Comparison of ENCODE assay signal across 9 mouse cellular contexts in genomic region chr13:32479118-32479818, GRCm38 (mm10).
DNase-seq lines count a peak whose midpoint lies in the region; ATAC-seq and TF ChIP-seq lines count a peak whose summit lies in the region.
"Had no signal": no experiment of that assay in that cellular context is flagged by ENCODE, and none has a peak within 500 bp of the region (broad histone marks: within the 10 kb centered on the region; RNA-seq: fewer than 3 reads in every experiment).

No protein-coding gene starts in this region.

- DNase-seq in midbrain, embryonic 11.5 days (ENCODE audit: low spot score, missing footprints): peak; percentile 61
- DNase-seq in midbrain, embryonic 14.5 days: no peak
- peak; percentile 64 for DNase-seq in heart, postnatal 4 days
- DNase-seq in left cerebral cortex, adult 2 months (ENCODE audit: extremely low spot score in 1 of 2, low spot score in 2 of 2): no peak
- DNase-seq in hindbrain, embryonic 14.5 days (ENCODE audit: low spot score): no peak

- no peak overlapping the region for H3K9ac ChIP-seq in midbrain, embryonic 11.5 days (ENCODE audit: low read length)
- H3K9ac ChIP-seq in midbrain, embryonic 14.5 days (replicated peaks; ENCODE audit: low read length): no peak overlapping the region
- no peak overlapping the region for H3K9ac ChIP-seq in embryonic facial prominence, embryonic 15.5 days
- no peak overlapping the region for H3K9ac ChIP-seq in stomach, embryonic 16.5 days (ENCODE audit: low read length)
- no peak overlapping the region for H3K9ac ChIP-seq in hindbrain, embryonic 14.5 days
- H3K9ac ChIP-seq in midbrain, embryonic 16.5 days (ENCODE audit: low read depth, low read length): no peak overlapping the region
- H3K9ac ChIP-seq: forebrain, embryonic 15.5 days had no signal

- peaks cover 1% of the 10 kb centered on the region; the same call in 1 of the 2 replicates for H3K4me1 ChIP-seq in midbrain, embryonic 11.5 days (ENCODE audit: control insufficient read depth, insufficient read depth, low read length)
- 0 out of 2 replicates have a peak, but pooled peaks cover 2% of the 10 kb centered on the region for H3K4me1 ChIP-seq in midbrain, embryonic 14.5 days (ENCODE audit: control insufficient read depth, insufficient read depth, low read length)
- H3K4me1 ChIP-seq in embryonic facial prominence, embryonic 15.5 days: peaks cover 21% of the 10 kb centered on the region
- H3K4me1 ChIP-seq in stomach, embryonic 16.5 days (ENCODE audit: control insufficient read depth, insufficient read depth, low read length): no peaks in the 10 kb centered on the region
- H3K4me1 ChIP-seq in hindbrain, embryonic 14.5 days (replicated peaks; ENCODE audit: control insufficient read depth, insufficient read depth, low read length): no peaks in the 10 kb centered on the region
- no peaks in the 10 kb centered on the region for H3K4me1 ChIP-seq in midbrain, embryonic 16.5 days (ENCODE audit: control insufficient read depth, insufficient read depth, low read length)
- H3K4me1 ChIP-seq: forebrain, embryonic 15.5 days had no signal

- H3K27me3 ChIP-seq in midbrain, embryonic 11.5 days (ENCODE audit: control insufficient read depth, insufficient read depth, low read length): no peaks in the 10 kb centered on the region
- no peaks in the 10 kb centered on the region for H3K27me3 ChIP-seq in midbrain, embryonic 14.5 days (ENCODE audit: control insufficient read depth, insufficient read depth, low read length)
- H3K27me3 ChIP-seq in embryonic facial prominence, embryonic 15.5 days: no peaks in the 10 kb centered on the region
- H3K27me3 ChIP-seq in stomach, embryonic 16.5 days (ENCODE audit: control insufficient read depth, insufficient read depth, low read length): no peaks in the 10 kb centered on the region
- no peaks in the 10 kb centered on the region for H3K27me3 ChIP-seq in hindbrain, embryonic 14.5 days (ENCODE audit: control insufficient read depth, insufficient read depth, low read length)
- H3K27me3 ChIP-seq in midbrain, embryonic 16.5 days (ENCODE audit: control insufficient read depth, insufficient read depth, low read depth, low read length): no peaks in the 10 kb centered on the region
- H3K27me3 ChIP-seq: forebrain, embryonic 15.5 days had no signal

- no peak for TF ChIP-seq CTCF in left cerebral cortex, adult 2 months (IDR thresholded peaks at IDR 0.05)

- 82% methylated on average over 8 of the region's 8 CpGs for WGBS in midbrain, embryonic 11.5 days
- 86% methylated on average over 8 of the region's 8 CpGs for WGBS in midbrain, embryonic 14.5 days
- 42% methylated on average over 8 of the region's 8 CpGs for WGBS in embryonic facial prominence, embryonic 15.5 days
- WGBS in stomach, embryonic 16.5 days: 74% methylated on average over 8 of the region's 8 CpGs
- 88% methylated on average over 8 of the region's 8 CpGs for WGBS in hindbrain, embryonic 14.5 days
- 88% methylated on average over 8 of the region's 8 CpGs for WGBS in midbrain, embryonic 16.5 days

- H3K36me3 ChIP-seq in midbrain, embryonic 11.5 days (ENCODE audit: control insufficient read depth, insufficient read depth, low read length): no peaks in the 10 kb centered on the region
- H3K36me3 ChIP-seq in midbrain, embryonic 14.5 days (ENCODE audit: control insufficient read depth, insufficient read depth, low read length): no peaks in the 10 kb centered on the region
- no peaks in the 10 kb centered on the region for H3K36me3 ChIP-seq in embryonic facial prominence, embryonic 15.5 days
- no peaks in the 10 kb centered on the region for H3K36me3 ChIP-seq in stomach, embryonic 16.5 days (ENCODE audit: control insufficient read depth, insufficient read depth, low read length)
- no peaks in the 10 kb centered on the region for H3K36me3 ChIP-seq in hindbrain, embryonic 14.5 days (replicated peaks; ENCODE audit: control insufficient read depth, insufficient read depth)
- no peaks in the 10 kb centered on the region for H3K36me3 ChIP-seq in midbrain, embryonic 16.5 days (ENCODE audit: control insufficient read depth, insufficient read depth, low read length)
- H3K36me3 ChIP-seq: forebrain, embryonic 15.5 days had no signal

- no peak overlapping the region for H3K4me3 ChIP-seq in midbrain, embryonic 11.5 days (ENCODE audit: low read depth, low read length)
- no peak overlapping the region for H3K4me3 ChIP-seq in midbrain, embryonic 14.5 days (replicated peaks; ENCODE audit: low read depth, low read length)
- H3K4me3 ChIP-seq in embryonic facial prominence, embryonic 15.5 days (replicated peaks): no peak overlapping the region
- H3K4me3 ChIP-seq in stomach, embryonic 16.5 days (replicated peaks; ENCODE audit: low read length): no peak overlapping the region
- no peak overlapping the region for H3K4me3 ChIP-seq in left cerebral cortex, adult 2 months
- no peak overlapping the region for H3K4me3 ChIP-seq in hindbrain, embryonic 14.5 days (replicated peaks; ENCODE audit: low read length)
- no peak overlapping the region for H3K4me3 ChIP-seq in midbrain, embryonic 16.5 days (ENCODE audit: low read depth, low read length)
- H3K4me3 ChIP-seq: forebrain, embryonic 15.5 days had no signal

- no peak overlapping the region for H3K4me2 ChIP-seq in midbrain, embryonic 11.5 days
- H3K4me2 ChIP-seq in midbrain, embryonic 14.5 days (ENCODE audit: low read length): no peak overlapping the region
- H3K4me2 ChIP-seq in embryonic facial prominence, embryonic 15.5 days (replicated peaks): no peak overlapping the region
- no peak overlapping the region for H3K4me2 ChIP-seq in stomach, embryonic 16.5 days (ENCODE audit: low read depth, low read length)
- no peak overlapping the region for H3K4me2 ChIP-seq in hindbrain, embryonic 14.5 days (replicated peaks)
- H3K4me2 ChIP-seq in midbrain, embryonic 16.5 days (ENCODE audit: low read length): no peak overlapping the region
- H3K4me2 ChIP-seq: forebrain, embryonic 15.5 days had no signal

- intact Hi-C loops in left cerebral cortex, adult 2 months (cut with DNase I): no loop called here

- no peak overlapping the region for H3K27ac ChIP-seq in midbrain, embryonic 11.5 days (ENCODE audit: low read depth, low read length)
- no peak overlapping the region for H3K27ac ChIP-seq in midbrain, embryonic 14.5 days (replicated peaks; ENCODE audit: low read depth, low read length)
- H3K27ac ChIP-seq in embryonic facial prominence, embryonic 15.5 days (replicated peaks): peak overlapping the region; percentile 49
- no peak overlapping the region for H3K27ac ChIP-seq in stomach, embryonic 16.5 days (ENCODE audit: low read length)
- H3K27ac ChIP-seq in left cerebral cortex, adult 2 months: no peak overlapping the region
- H3K27ac ChIP-seq in hindbrain, embryonic 14.5 days: no peak overlapping the region
- H3K27ac ChIP-seq in midbrain, embryonic 16.5 days (ENCODE audit: low read length): no peak overlapping the region
- H3K27ac ChIP-seq: forebrain, embryonic 15.5 days had no signal

- no peak for ATAC-seq in midbrain, embryonic 11.5 days (ENCODE audit: low FRiP score)
- ATAC-seq in midbrain, embryonic 14.5 days (ENCODE audit: low FRiP score, low TSS enrichment): no peak
- ATAC-seq in embryonic facial prominence, embryonic 15.5 days (ENCODE audit: insufficient number of reproducible peaks, low FRiP score, low TSS enrichment, low read depth): peak; percentile 66
- ATAC-seq in stomach, embryonic 16.5 days (ENCODE audit: insufficient read depth, low FRiP score): peak; percentile 66; the same call in 1 of the 2 replicates
- ATAC-seq in hindbrain, embryonic 14.5 days (ENCODE audit: low FRiP score): no peak
- no peak for ATAC-seq in midbrain, embryonic 16.5 days
- ATAC-seq: forebrain, embryonic 15.5 days had no signal

- H3K9me3 ChIP-seq in midbrain, embryonic 11.5 days (ENCODE audit: control insufficient read depth, low read length): no peaks in the 10 kb centered on the region
- H3K9me3 ChIP-seq in midbrain, embryonic 14.5 days (ENCODE audit: control insufficient read depth, low read length): no peaks in the 10 kb centered on the region
- no peaks in the 10 kb centered on the region for H3K9me3 ChIP-seq in embryonic facial prominence, embryonic 15.5 days (replicated peaks)
- no peaks in the 10 kb centered on the region for H3K9me3 ChIP-seq in stomach, embryonic 16.5 days (replicated peaks; ENCODE audit: control insufficient read depth, low read length)
- no peaks in the 10 kb centered on the region for H3K9me3 ChIP-seq in hindbrain, embryonic 14.5 days (ENCODE audit: control insufficient read depth, low read length)
- no peaks in the 10 kb centered on the region for H3K9me3 ChIP-seq in midbrain, embryonic 16.5 days (replicated peaks; ENCODE audit: control insufficient read depth, low read length, poor library complexity, severe bottlenecking)
- H3K9me3 ChIP-seq: forebrain, embryonic 15.5 days had no signal

Comparison
In these comparisons a context has a peak if more than half of its experiments do, and no peak if none do; other contexts are left out.
1. DNase-seq: peak in midbrain, embryonic 11.5 days (single experiment) and heart, postnatal 4 days (single experiment); none in midbrain, embryonic 14.5 days (single experiment), left cerebral cortex, adult 2 months (0 of 2) and hindbrain, embryonic 14.5 days (single experiment).
2. ATAC-seq: peak in embryonic facial prominence, embryonic 15.5 days (single experiment) and stomach, embryonic 16.5 days (single experiment); none in midbrain, embryonic 11.5 days (single experiment), midbrain, embryonic 14.5 days (single experiment), hindbrain, embryonic 14.5 days (single experiment) and midbrain, embryonic 16.5 days (single experiment).